Mouse (Mus musculus) limb, embryonic 11.5 days (tissue): ENCODE measurements around the gene Gm11099. TPM values are rescaled to one million over a fixed set of nuclear protein-coding genes. Genes with fewer than 3 reads are reported as not detected.

Source experiments
- ATAC-seq: fragments of 200-750 bp; cut with Nextera tagmentation; 2 replicates; pipeline ENCODE4 v1.8.0; 2017; ENCODE audit warnings: low read depth; ENCODE audit not compliant: insufficient number of reproducible peaks, low FRiP score, low TSS enrichment
- DNase-seq: peaks from one replicate; pipeline ENCODE4 v3.0.0-alpha.2; 2015; ENCODE audit warnings: low spot score
- H3K27ac ChIP-seq: fragments of 300-500 bp; sonication (generic); replicated peaks from 2 replicates; pipeline ENCODE4 v1.5.1; 2014; ENCODE audit warnings: low read depth, mild to moderate bottlenecking, low read length
- H3K27me3 ChIP-seq: fragments of 300-500 bp; sonication (generic); 2 replicates; pipeline ENCODE4 v1.6.1; 2014; ENCODE audit warnings: mild to moderate bottlenecking, low read length, mixed read lengths; ENCODE audit not compliant: control insufficient read depth, insufficient read depth
- H3K36me3 ChIP-seq: fragments of 300-500 bp; sonication (generic); 2 replicates; pipeline ENCODE4 v1.6.1; 2014; ENCODE audit warnings: mild to moderate bottlenecking, low read length, moderate library complexity, mixed read lengths; ENCODE audit not compliant: control insufficient read depth, insufficient read depth
- H3K4me1 ChIP-seq: fragments of 300-500 bp; sonication (generic); 2 replicates; pipeline ENCODE4 v1.6.1; 2014; ENCODE audit warnings: low read length, mixed read lengths; ENCODE audit not compliant: control insufficient read depth, insufficient read depth
- H3K4me2 ChIP-seq: fragments of 300-500 bp; sonication (generic); 2 replicates; pipeline ENCODE4 v1.6.1; 2014; ENCODE audit warnings: low read depth, mild to moderate bottlenecking, moderate library complexity; ENCODE audit not compliant: severe bottlenecking
- H3K4me3 ChIP-seq: fragments of 300-500 bp; sonication (generic); 2 replicates; pipeline ENCODE4 v1.5.1; 2014; ENCODE audit warnings: low read depth, low read length
- H3K9ac ChIP-seq: fragments of 300-500 bp; sonication (generic); 2 replicates; pipeline ENCODE4 v1.6.1; 2014; ENCODE audit warnings: mild to moderate bottlenecking, low read length
- H3K9me3 ChIP-seq: fragments of 300-500 bp; sonication (generic); 2 replicates; pipeline ENCODE4 v1.6.1; 2016; ENCODE audit warnings: low read length; ENCODE audit not compliant: control insufficient read depth
- WGBS: fragments of 180-500 bp; shearing (Covaris S2); extraction: QIAGEN DNeasy Blood & Tissue Kit; methylation state at CpG from one replicate; pipeline ENCODE4 v1.1.7; 2014; 5-methylcytosine and 5-hydroxymethylcytosine counted together
- polyA plus RNA-seq: library from polyadenylated mRNA; unstranded; fragments of >200 nt; fragmentation: Nextera tagmentation; extraction: Ambion mirVana; gene quantifications from 2 replicates; pipeline ENCODE4 v1.2.1, GENCODE M21; 2014

Gm11099 gene
- polyA plus RNA-seq, 1 experiment from 2014 or later, result not detected

GRCm38 (mm10) chr2:58879876-58880275, 20.6 kb downstream of the Gm11099 start:
- 61% methylated on average over 3 of the region's 3 CpGs for WGBS
- Histone ChIP-seq H3K36me3 (no peaks in the 10 kb centered on the region), H3K4me1 (no peaks in the 10 kb centered on the region), H3K27ac (no peak overlapping the region), H3K4me3 (no peak overlapping the region), H3K9ac (no peak overlapping the region), H3K9me3 (no peaks in the 10 kb centered on the region), H3K4me2 (no peak overlapping the region), H3K27me3 (no peaks in the 10 kb centered on the region)
- ATAC-seq (no peak), DNase-seq (no peak)

GRCm38 (mm10) chr2:58905057-58905456, 45.8 kb downstream of the Gm11099 start:
- Histone ChIP-seq H3K4me3 (no peak overlapping the region), H3K27ac (no peak overlapping the region), H3K4me2 (no peak overlapping the region), H3K9me3 (no peaks in the 10 kb centered on the region), H3K36me3 (no peaks in the 10 kb centered on the region), H3K27me3 (no peaks in the 10 kb centered on the region), H3K9ac (no peak overlapping the region), H3K4me1 (no peaks in the 10 kb centered on the region)
- no peak for ATAC-seq
- no peak for DNase-seq
- 67% methylated on average over 4 of the region's 4 CpGs for WGBS

DNA sequence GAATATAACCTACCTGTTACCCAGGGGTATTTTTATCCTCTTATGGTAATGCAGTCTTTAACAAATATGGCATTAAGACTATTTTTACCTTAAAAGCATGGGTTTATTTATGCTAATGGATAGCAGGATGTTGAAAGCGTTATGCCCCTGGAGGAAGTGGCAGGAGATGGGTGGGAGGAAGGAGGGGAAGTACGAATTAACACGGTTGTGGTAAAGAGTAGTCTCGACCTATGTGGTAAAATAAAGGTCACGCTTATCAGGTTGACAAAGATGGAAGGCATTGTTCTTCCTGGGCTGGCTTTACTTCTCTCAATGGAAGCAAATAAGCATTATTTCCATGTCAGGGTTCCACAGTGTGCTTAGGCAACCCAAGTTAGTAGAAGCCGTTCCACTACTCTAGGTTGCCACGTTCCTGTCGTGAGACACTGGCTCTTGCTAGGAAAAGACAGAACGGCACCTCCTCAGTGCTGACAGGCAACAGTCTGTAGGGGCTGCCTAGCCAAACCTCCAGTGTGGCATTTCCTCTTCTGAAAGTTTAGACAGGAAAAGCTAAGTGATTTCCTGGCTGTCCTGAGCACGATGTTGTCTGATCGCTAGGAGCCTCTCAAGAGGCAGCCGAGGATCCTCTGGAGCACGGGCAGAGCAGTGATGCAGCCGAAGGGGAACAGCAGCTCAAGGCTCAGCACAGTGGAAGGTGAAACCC, 47.7 kb downstream of the Gm11099 start:
- ATAC-seq, result no peak
- no peaks in the 10 kb centered on the region for H3K27me3 ChIP-seq
- no peak overlapping the region for H3K9ac ChIP-seq
- H3K4me3 ChIP-seq, result no peak overlapping the region
- no peaks in the 10 kb centered on the region for H3K9me3 ChIP-seq
- no peaks in the 10 kb centered on the region for H3K36me3 ChIP-seq
- WGBS, result 64% methylated on average over 14 of the region's 14 CpGs
- H3K27ac ChIP-seq, result no peak overlapping the region
- DNase-seq, result no peak
- H3K4me2 ChIP-seq, result no peak overlapping the region
- no peaks in the 10 kb centered on the region for H3K4me1 ChIP-seq

- H3K9ac ChIP-seq, result no peak overlapping the region
- H3K27me3 ChIP-seq, result no peaks in the 10 kb centered on the region
- ATAC-seq (no peak), DNase-seq (no peak)
- no peaks in the 10 kb centered on the region for H3K9me3 ChIP-seq
- H3K36me3 ChIP-seq, result no peaks in the 10 kb centered on the region
- H3K27ac ChIP-seq, result no peak overlapping the region
- no peaks in the 10 kb centered on the region for H3K4me1 ChIP-seq
- H3K4me3 ChIP-seq, result no peak overlapping the region
- WGBS, result 92% methylated on average over 9 of the region's 9 CpGs
- no peak overlapping the region for H3K4me2 ChIP-seq
These were observed 53.1 kb downstream of the Gm11099 start for GRCm38 (mm10) chr2:58912339-58912738.

DNA sequence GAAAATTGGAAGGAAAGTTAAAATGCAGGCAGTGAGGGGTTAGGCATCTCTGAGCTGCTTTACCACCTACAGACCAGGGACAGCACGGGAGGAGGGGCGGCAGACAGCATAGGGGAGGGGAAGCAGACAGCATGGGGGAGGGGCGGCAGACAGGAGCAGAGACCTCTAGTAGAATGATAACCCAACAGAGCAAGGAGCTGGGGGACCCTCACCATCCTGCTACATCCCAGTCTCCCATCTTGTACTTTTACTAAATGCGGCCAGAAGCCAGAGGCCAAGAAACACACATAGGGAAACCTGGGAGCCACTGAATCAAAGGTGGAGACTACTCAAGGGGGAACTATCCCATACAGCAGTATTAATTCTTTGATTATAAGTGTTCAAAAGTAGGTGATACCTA, 59.1 kb downstream of the Gm11099 start:
- 48% methylated on average over 4 of the region's 4 CpGs for WGBS

DNA sequence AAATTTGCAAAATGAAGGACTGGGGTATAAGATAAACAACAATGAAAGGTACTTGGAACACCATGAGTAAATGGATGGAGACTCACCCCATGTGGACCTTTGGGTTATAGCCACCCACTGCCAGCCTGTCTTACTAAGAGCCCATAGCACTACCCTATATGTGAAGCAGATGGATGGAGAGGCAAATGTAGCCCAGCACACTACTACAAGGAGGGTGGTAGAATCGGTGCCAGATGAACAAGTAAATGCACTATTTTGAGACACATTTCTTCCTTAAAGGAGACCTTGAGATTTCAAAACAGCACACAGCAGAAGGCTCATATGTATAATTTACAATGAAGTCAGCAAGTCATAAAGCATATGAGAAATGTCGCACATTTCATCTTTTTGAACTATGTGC, 66.3 kb downstream of the Gm11099 start:
- DNase-seq (no peak), ATAC-seq (no peak)
- H3K27ac ChIP-seq, result no peak overlapping the region
- H3K9me3 ChIP-seq, result no peaks in the 10 kb centered on the region
- no peaks in the 10 kb centered on the region for H3K27me3 ChIP-seq
- H3K4me2 ChIP-seq, result no peak overlapping the region
- no peaks in the 10 kb centered on the region for H3K4me1 ChIP-seq
- WGBS, result 93% methylated on average over 2 of the region's 2 CpGs
- H3K36me3 ChIP-seq, result no peaks in the 10 kb centered on the region
- H3K4me3 ChIP-seq, result no peak overlapping the region
- no peak overlapping the region for H3K9ac ChIP-seq

More for the DNA sequence above, 59.1 kb downstream of the Gm11099 start:
- H3K4me2 ChIP-seq, result no peak overlapping the region
- no peak overlapping the region for H3K4me3 ChIP-seq
- H3K36me3 ChIP-seq, result no peaks in the 10 kb centered on the region
- H3K27ac ChIP-seq, result no peak overlapping the region
- no peak for DNase-seq
- H3K27me3 ChIP-seq, result no peaks in the 10 kb centered on the region
- no peak for ATAC-seq
- no peaks in the 10 kb centered on the region for H3K4me1 ChIP-seq
- no peaks in the 10 kb centered on the region for H3K9me3 ChIP-seq
- H3K9ac ChIP-seq, result no peak overlapping the region

- no peak for DNase-seq
- WGBS, result 80% methylated on average over 4 of the region's 4 CpGs
These were observed 82.1 kb downstream of the Gm11099 start for GRCm38 (mm10) chr2:58941361-58941760.

DNA sequence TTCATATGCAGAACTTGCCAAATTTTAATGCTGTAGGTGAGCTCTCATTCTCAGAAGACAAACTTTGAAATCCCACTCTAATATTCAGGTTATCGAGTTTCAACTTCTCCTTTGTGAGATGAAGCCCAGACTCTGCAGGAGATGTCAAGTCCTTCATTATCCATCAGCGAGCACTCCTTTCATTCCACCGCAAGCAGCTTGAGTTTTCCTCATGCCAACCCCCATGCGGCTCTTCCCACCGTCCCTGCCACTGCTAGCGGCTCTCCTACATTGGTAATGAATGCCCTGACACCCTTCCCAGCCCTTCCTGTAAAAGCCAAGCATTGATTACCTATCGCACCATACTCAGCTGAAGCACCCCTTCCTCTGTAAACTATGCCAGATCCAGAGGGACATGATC, 89.6 kb downstream of the Gm11099 start:
- no peaks in the 10 kb centered on the region for H3K27me3 ChIP-seq
- 72% methylated on average over 7 of the region's 7 CpGs for WGBS
- no peaks in the 10 kb centered on the region for H3K4me1 ChIP-seq
- ATAC-seq, result no peak
- H3K4me2 ChIP-seq, result no peak overlapping the region
- no peak overlapping the region for H3K9ac ChIP-seq
- no peak for DNase-seq
- no peaks in the 10 kb centered on the region for H3K9me3 ChIP-seq
- no peak overlapping the region for H3K27ac ChIP-seq
- no peak overlapping the region for H3K4me3 ChIP-seq
- H3K36me3 ChIP-seq, result no peaks in the 10 kb centered on the region

More at GRCm38 (mm10) chr2:58941361-58941760, 82.1 kb downstream of the Gm11099 start:
- Histone ChIP-seq H3K4me3 (no peak overlapping the region), H3K27me3 (no peaks in the 10 kb centered on the region), H3K4me2 (no peak overlapping the region), H3K36me3 (no peaks in the 10 kb centered on the region), H3K9me3 (no peaks in the 10 kb centered on the region), H3K27ac (no peak overlapping the region), H3K4me1 (no peaks in the 10 kb centered on the region), H3K9ac (no peak overlapping the region)
- no peak for ATAC-seq

- 85% methylated on average over 3 of the region's 3 CpGs for WGBS
- Histone ChIP-seq H3K4me3 (no peak overlapping the region), H3K36me3 (no peaks in the 10 kb centered on the region), H3K27ac (no peak overlapping the region), H3K9me3 (no peaks in the 10 kb centered on the region), H3K4me1 (no peaks in the 10 kb centered on the region), H3K9ac (no peak overlapping the region), H3K4me2 (no peak overlapping the region), H3K27me3 (no peaks in the 10 kb centered on the region)
- DNase-seq (no peak), ATAC-seq (no peak)
These were observed 92.9 kb downstream of the Gm11099 start for GRCm38 (mm10) chr2:58952101-58952500.
